Mouse (Mus musculus) embryonic facial prominence, embryonic 15.5 days (tissue): ENCODE data around the gene Ccn6. TPM values are rescaled to one million over a fixed set of nuclear protein-coding genes. Genes with fewer than 3 reads are reported as not detected.
"Not testable (repeated sequence)": the region's sequence is repeated elsewhere in the genome, so short reads cannot be mapped to it uniquely, and the experiment has no call there.

Experiments used
- ATAC-seq: fragments of 200-750 bp; cut with Nextera tagmentation; 2 replicates; pipeline ENCODE4 v1.8.0; 2017; ENCODE audit warnings: low read depth, moderate TSS enrichment; ENCODE audit not compliant: insufficient number of reproducible peaks, low FRiP score, low TSS enrichment
- H3K27ac ChIP-seq: fragments of 300-500 bp; sonication (generic); replicated peaks from 2 replicates; pipeline ENCODE4 v1.5.1; 2015; ENCODE audit warnings: mild to moderate bottlenecking, inconsistent platforms
- H3K27me3 ChIP-seq: fragments of 300-500 bp; sonication (generic); 2 replicates; pipeline ENCODE4 v1.6.1; 2015; ENCODE audit warnings: inconsistent platforms
- H3K36me3 ChIP-seq: fragments of 300-500 bp; sonication (generic); 2 replicates; pipeline ENCODE4 v1.6.1; 2015; ENCODE audit warnings: mild to moderate bottlenecking, inconsistent platforms
- H3K4me1 ChIP-seq: fragments of 300-500 bp; sonication (generic); 2 replicates; pipeline ENCODE4 v1.6.1; 2015; ENCODE audit warnings: inconsistent platforms
- H3K4me2 ChIP-seq: fragments of 300-500 bp; sonication (generic); replicated peaks from 2 replicates; pipeline ENCODE4 v1.6.1; 2015; ENCODE audit warnings: mild to moderate bottlenecking, inconsistent platforms
- H3K4me3 ChIP-seq: fragments of 300-500 bp; sonication (generic); replicated peaks from 2 replicates; pipeline ENCODE4 v1.5.1; 2015; ENCODE audit warnings: mild to moderate bottlenecking, inconsistent platforms
- H3K9ac ChIP-seq: fragments of 300-500 bp; sonication (generic); 2 replicates; pipeline ENCODE4 v1.6.1; 2015; ENCODE audit warnings: inconsistent platforms
- H3K9me3 ChIP-seq: fragments of 300-500 bp; sonication (generic); replicated peaks from 2 replicates; pipeline ENCODE4 v1.6.1; 2016; ENCODE audit warnings: inconsistent platforms
- WGBS: fragments of 180-500 bp; shearing (Covaris S2); methylation state at CpG from one replicate; pipeline ENCODE4 v1.1.7; 2015; 5-methylcytosine and 5-hydroxymethylcytosine counted together
- polyA plus RNA-seq: library from polyadenylated mRNA; unstranded; fragments of >200 nt; fragmentation: Nextera tagmentation; extraction: Ambion mirVana; gene quantifications from 2 replicates; pipeline ENCODE4 v1.2.1, GENCODE M21; 2015

Ccn6 gene
- polyA plus RNA-seq = 0.61 and 0.62 TPM in 2 replicates

DNA sequence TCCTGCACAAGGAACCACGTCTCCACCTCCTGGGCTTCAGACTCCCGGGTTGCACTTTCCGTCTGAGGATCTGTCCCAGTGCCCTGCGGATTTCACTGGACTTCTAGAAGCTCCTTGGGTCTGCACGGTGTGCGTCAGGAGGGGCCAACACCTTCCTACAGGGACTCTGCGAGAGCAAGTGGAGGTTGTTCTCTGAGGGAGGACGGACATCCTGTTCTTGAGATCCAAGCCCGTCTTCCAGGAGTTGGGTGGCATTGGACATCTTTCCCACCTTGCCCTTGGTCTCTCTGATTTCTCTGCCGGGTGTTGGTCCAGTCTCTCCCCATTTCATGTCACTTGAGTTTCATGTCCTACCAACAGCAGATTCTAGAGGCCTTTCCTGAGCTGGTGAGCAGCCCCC lies at the start of gene Ccn6:
Gene Ccn6 (minus strand): TSS at position 101 of the 400 bp plus-strand sequence.
- no peaks in the 10 kb centered on the region for H3K27me3 ChIP-seq
- peaks cover 22% of the 10 kb centered on the region for H3K4me1 ChIP-seq
- H3K4me2 ChIP-seq = peak within 1 kb of the TSS; percentile 34
- H3K4me3 ChIP-seq = no peak within 1 kb of the TSS
- H3K9ac ChIP-seq = no peak within 1 kb of the TSS
- H3K36me3 ChIP-seq = no peaks in the 10 kb centered on the region
- no peak within 1 kb of the TSS for H3K27ac ChIP-seq
- no peaks in the 10 kb centered on the region for H3K9me3 ChIP-seq
- WGBS = 85% methylated on average over 10 of the region's 10 CpGs
- ATAC-seq = no peak

- Histone ChIP-seq H3K4me2 (no peak overlapping the region), H3K27ac (0 out of 2 replicates have a peak overlapping the region, but pooled peaks have one; percentile 44)
- ATAC-seq = no peak
These were observed 46.4 kb upstream of the Ccn6 start for GRCm38 (mm10) chr10:39210031-39210430.

DNA sequence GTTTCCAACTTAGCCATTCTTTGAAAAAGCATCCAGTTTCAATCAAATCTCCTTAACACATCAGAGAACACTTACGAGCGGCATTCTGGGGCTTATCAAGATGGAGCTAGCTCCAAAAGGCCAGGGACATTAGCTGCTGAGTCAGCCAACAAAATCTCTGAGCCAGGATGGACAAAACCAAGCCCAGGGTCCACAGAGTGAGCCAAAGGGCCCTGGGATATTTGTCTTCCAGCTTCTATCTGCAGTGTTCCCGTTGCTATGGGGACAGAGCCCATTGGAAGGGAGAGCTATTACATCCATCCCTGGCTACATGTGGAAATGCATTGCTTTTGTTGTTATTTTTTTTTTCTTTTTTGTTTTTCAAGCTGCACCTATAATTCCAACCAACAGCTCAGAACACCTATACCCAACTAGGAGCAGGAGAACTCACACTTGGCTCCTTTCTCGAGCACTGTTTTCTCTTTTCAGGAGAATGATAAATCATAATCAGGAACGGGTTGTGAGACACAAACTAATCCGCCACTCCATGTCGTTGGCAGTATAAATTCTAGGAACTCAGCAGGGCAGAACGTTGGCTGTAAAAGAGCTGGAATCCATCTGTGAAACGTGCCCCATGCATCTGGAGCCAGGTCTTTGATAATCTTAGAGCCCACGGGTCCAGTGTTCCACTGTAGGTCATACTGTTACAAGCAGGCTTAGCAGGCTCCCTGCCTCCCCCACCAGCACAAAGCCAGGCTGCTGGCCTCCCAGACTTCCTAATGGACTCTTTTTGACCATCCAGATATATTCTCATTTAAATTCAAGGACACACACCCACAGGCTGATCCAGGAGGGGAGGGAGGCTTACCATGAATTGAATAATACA lies 45.8 kb upstream of the Ccn6 start:
- no peak overlapping the region for H3K4me2 ChIP-seq
- no peaks in the 10 kb centered on the region for H3K36me3 ChIP-seq
- WGBS = 43% methylated on average over 10 of the region's 10 CpGs
- no peak overlapping the region for H3K4me3 ChIP-seq
- no peaks in the 10 kb centered on the region for H3K27me3 ChIP-seq
- H3K9ac ChIP-seq = no peak overlapping the region
- no peaks in the 10 kb centered on the region for H3K9me3 ChIP-seq
- no peak for ATAC-seq
- peaks cover 4% of the 10 kb centered on the region; the same call in 1 of the 2 replicates for H3K4me1 ChIP-seq
- peak overlapping the region; percentile 44; the same call in 1 of the 2 replicates for H3K27ac ChIP-seq

More at GRCm38 (mm10) chr10:39210031-39210430, 46.4 kb upstream of the Ccn6 start:
- no peaks in the 10 kb centered on the region for H3K36me3 ChIP-seq
- H3K4me3 ChIP-seq = no peak overlapping the region
- H3K4me1 ChIP-seq = peaks cover 4% of the 10 kb centered on the region; the same call in 1 of the 2 replicates
- no peaks in the 10 kb centered on the region for H3K27me3 ChIP-seq
- H3K9ac ChIP-seq = no peak overlapping the region
- H3K9me3 ChIP-seq = no peaks in the 10 kb centered on the region

- 68% methylated on average over 4 of the region's 4 CpGs for WGBS
- Histone ChIP-seq H3K4me2 (no peak overlapping the region), H3K27me3 (no peaks in the 10 kb centered on the region), H3K36me3 (no peaks in the 10 kb centered on the region), H3K4me3 (no peak overlapping the region), H3K9me3 (no peaks in the 10 kb centered on the region), H3K27ac (no peak overlapping the region), H3K4me1 (peaks cover 4% of the 10 kb centered on the region; the same call in 1 of the 2 replicates), H3K9ac (no peak overlapping the region)
- ATAC-seq = no peak
These were observed 45.1 kb upstream of the Ccn6 start for GRCm38 (mm10) chr10:39208712-39209111.

DNA sequence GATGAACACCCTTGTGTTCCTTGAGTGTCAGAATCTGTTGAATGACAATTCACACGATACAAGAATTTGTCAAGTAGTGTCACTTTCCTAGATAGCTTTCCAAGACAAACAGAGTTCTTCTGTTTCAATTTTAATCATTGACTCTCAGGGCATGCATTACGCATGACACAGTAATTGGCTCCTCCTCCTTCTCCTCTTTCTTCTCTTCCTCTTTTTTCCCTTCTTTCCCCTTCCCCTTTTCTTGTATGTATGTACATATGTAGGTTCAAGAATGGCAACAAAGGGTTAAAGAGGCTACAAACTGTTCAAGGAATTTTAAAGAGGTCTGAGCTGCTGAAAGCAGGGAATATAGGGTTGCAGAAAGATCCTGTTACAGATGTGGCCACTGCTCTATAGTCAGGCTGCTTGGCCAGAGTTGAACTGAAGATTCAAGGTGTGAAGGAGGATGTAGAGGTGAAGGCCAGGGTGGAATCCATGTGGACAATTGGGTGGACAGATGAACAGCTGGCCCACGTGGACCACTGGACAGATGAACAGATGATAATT lies 43.8 kb upstream of the Ccn6 start:
- H3K27ac ChIP-seq = no peak overlapping the region
- peaks cover 4% of the 10 kb centered on the region; the same call in 1 of the 2 replicates for H3K4me1 ChIP-seq
- H3K9ac ChIP-seq = no peak overlapping the region
- no peak overlapping the region for H3K4me2 ChIP-seq
- 44% methylated on average over 3 of the region's 3 CpGs for WGBS
- H3K27me3 ChIP-seq = no peaks in the 10 kb centered on the region
- H3K36me3 ChIP-seq = no peaks in the 10 kb centered on the region
- no peaks in the 10 kb centered on the region for H3K9me3 ChIP-seq
- no peak overlapping the region for H3K4me3 ChIP-seq
- no peak for ATAC-seq

DNA sequence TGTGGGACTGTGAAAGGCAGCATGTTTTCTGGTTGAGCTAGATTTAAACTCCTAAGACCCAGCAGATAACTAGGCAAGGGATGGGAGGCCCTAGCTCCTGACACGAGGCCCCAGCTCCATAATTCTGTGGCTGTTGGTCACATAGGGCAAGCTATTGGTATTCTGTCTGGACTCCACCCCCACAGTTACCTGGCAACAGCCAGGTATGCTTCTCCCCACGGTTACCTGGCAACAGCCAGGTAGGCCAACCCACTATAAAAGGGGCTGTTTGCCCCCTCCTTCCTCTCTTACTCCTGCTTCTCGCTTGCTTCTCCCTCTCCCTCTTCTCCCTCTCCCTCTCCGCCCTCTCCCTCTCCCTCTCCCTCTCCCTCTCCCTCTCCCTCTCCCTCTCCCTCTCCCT lies 38.9 kb upstream of the Ccn6 start:
- no peaks in the 10 kb centered on the region for H3K36me3 ChIP-seq
- H3K4me1 ChIP-seq = peaks cover 2% of the 10 kb centered on the region; the same call in 1 of the 2 replicates
- H3K4me2 ChIP-seq = no peak overlapping the region
- no peaks in the 10 kb centered on the region for H3K27me3 ChIP-seq
- 54% methylated on average over 3 of the region's 4 CpGs for WGBS
- no peak overlapping the region for H3K9ac ChIP-seq
- no peak for ATAC-seq
- H3K9me3 ChIP-seq = no peaks in the 10 kb centered on the region
- no peak overlapping the region for H3K27ac ChIP-seq
- no peak overlapping the region for H3K4me3 ChIP-seq

DNA sequence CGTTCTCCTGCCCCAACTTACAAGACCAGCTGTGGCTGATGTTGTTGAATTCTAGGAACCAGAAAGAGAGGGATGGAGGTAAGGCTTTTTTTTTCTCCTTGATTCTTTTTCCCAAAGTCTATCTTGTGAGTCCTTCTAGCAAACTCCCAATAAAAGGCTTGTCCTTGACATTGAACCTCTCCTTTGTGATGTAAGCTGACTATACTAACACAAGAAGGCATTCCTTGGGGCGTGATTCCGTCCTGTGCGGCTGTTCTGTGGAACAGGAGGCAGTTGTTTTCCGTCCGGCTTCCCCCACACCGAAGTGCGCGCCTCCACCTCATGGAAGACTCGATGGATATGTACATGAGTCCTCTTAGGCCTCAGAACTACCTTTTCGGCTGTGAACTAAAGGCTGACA lies 34.6 kb upstream of the Ccn6 start:
- not testable (repeated sequence) for H3K4me3 ChIP-seq, H3K27me3 ChIP-seq, ATAC-seq, H3K4me1 ChIP-seq, H3K27ac ChIP-seq, H3K9me3 ChIP-seq, H3K36me3 ChIP-seq, H3K9ac ChIP-seq, H3K4me2 ChIP-seq
- 92% methylated on average over 11 of the region's 11 CpGs for WGBS

DNA sequence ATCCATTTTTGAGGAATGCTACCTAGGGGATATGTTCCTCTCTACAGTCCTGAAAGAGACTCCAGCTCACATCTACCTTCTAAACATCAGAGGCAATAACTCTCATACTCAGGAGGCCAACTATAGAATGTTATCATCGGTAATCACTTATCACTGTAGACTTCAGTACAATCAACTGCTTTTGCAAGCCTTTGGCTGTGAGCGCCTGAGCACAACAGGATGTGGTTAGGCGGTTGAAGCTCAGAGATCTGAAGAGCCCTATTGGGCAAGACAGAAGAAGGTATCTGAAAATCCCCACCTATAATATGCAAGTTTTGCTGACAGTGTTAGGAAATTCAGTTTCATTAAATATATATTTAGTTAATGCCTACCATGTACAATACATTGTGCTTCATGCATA lies 29.1 kb upstream of the Ccn6 start:
- Histone ChIP-seq H3K4me2 (no peak overlapping the region), H3K9me3 (no peaks in the 10 kb centered on the region), H3K36me3 (no peaks in the 10 kb centered on the region), H3K4me3 (no peak overlapping the region), H3K4me1 (no peaks in the 10 kb centered on the region), H3K9ac (no peak overlapping the region), H3K27ac (no peak overlapping the region), H3K27me3 (no peaks in the 10 kb centered on the region)
- 88% methylated on average over 3 of the region's 3 CpGs for WGBS
- no peak for ATAC-seq

DNA sequence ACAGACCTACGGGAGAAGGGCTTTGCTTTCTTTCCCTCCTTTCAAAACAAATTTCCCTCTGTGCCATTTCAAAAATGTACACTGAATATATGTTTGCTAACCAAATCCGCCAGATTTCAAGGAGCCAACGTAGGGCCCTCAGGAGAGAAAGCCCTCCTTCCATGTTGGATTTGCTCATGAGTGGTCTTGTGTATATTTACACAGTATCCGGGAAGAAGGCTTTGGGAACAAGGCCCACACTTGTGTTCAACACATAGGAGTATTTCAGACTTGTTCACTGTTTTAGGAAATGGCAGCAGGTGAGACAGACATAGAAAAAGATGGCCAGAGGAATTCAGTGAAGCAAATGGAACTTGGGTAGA lies 21.9 kb upstream of the Ccn6 start:
- no peak for ATAC-seq
- WGBS = 68% methylated on average over 4 of the region's 4 CpGs

GRCm38 (mm10) chr10:39184864-39185544 lies 21.4 kb upstream of the Ccn6 start:
- 72% methylated on average over 8 of the region's 8 CpGs for WGBS
- Histone ChIP-seq H3K4me2 (no peak overlapping the region), H3K36me3 (no peaks in the 10 kb centered on the region), H3K9me3 (no peaks in the 10 kb centered on the region), H3K27ac (peak overlapping the region; percentile 51), H3K4me1 (peaks cover 17% of the 10 kb centered on the region), H3K9ac (no peak overlapping the region), H3K4me3 (no peak overlapping the region), H3K27me3 (no peaks in the 10 kb centered on the region)
- no peak; the same call in 1 of the 2 replicates for ATAC-seq

More for the DNA sequence above, 21.9 kb upstream of the Ccn6 start:
- no peaks in the 10 kb centered on the region for H3K9me3 ChIP-seq
- H3K9ac ChIP-seq = no peak overlapping the region
- peak overlapping the region; percentile 51 for H3K27ac ChIP-seq
- peaks cover 17% of the 10 kb centered on the region for H3K4me1 ChIP-seq
- H3K4me3 ChIP-seq = no peak overlapping the region
- H3K4me2 ChIP-seq = no peak overlapping the region
- no peaks in the 10 kb centered on the region for H3K36me3 ChIP-seq
- H3K27me3 ChIP-seq = no peaks in the 10 kb centered on the region

DNA sequence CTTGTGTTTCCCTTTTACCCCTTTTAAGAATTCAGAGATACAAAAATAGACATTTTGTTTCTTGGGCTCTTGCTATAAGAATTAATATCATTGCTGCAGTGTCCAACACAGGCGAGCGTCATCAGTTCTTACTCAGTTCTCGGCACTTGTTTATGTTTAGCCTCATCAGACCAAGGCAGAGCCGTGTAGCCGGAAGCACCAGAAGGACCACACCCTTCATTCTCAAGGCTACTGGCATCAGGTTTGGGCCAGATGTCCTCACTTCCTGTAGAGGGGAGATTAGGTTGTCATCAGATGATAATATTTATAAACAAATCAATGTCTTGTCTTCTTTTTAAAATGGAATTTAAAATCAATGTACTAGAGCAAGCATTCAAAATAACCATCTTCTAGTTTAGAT lies 13.4 kb upstream of the Ccn6 start:
- no peak overlapping the region for H3K4me2 ChIP-seq
- H3K9me3 ChIP-seq = no peaks in the 10 kb centered on the region
- no peaks in the 10 kb centered on the region for H3K27me3 ChIP-seq
- no peak overlapping the region for H3K9ac ChIP-seq
- 78% methylated on average over 5 of the region's 5 CpGs for WGBS
- H3K27ac ChIP-seq = no peak overlapping the region
- peaks cover 18% of the 10 kb centered on the region for H3K4me1 ChIP-seq
- H3K36me3 ChIP-seq = no peaks in the 10 kb centered on the region
- no peak for ATAC-seq
- no peak overlapping the region for H3K4me3 ChIP-seq
